Mouse (Mus musculus) bone marrow macrophage, adult 2 months (primary cell): ENCODE results near the gene Hltf.

ENCODE experiments used
- CTCF ChIP-seq: IDR thresholded peaks from 2 replicates; pipeline ENCODE4 v1.5.1; 2012; ENCODE audit warnings: low read depth, mild to moderate bottlenecking, low read length, moderate library complexity
- POLR2A ChIP-seq: IDR thresholded peaks from 2 replicates; pipeline ENCODE4 v1.6.1; 2012; ENCODE audit warnings: mild to moderate bottlenecking, low read depth, low read length, borderline replicate concordance

DNA sequence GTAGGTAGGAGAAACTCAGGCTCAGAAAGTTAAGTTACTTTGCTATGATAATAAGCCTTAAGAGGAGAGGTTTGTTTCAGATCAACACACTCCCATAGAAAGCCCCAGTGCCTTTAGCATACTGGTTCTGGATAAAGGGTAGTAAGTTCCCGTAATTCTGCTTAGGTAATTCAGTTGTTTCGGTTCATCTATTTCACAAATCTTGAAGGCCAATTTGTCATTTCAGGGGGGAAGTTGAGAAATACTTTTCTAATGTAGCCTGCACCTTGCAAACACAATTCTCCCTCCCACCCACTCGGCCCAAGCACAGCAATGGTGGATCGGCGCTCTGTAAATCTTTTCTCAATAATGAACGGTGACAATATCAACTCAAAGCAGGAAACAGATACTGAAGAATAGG, 97.9 kb downstream of the Hltf start:
- TF ChIP-seq POLR2A (no peak), CTCF (no peak)
